ENCODE assay signal across 19 mouse cellular contexts in genomic region chr7:70380943-70381342, GRCm38 (mm10). TPM values are rescaled to one million over a fixed set of nuclear protein-coding genes. Genes with fewer than 3 reads are reported as not detected.
A peak's percentile ranks its signal among the peaks of the same experiment; 100 is the strongest.
DNase-seq lines count a peak whose midpoint lies in the region; ATAC-seq lines count a peak whose summit lies in the region.
"Had no signal": no experiment of that assay in that cellular context is flagged by ENCODE, and none has a peak within 500 bp of the region (broad histone marks: within the 10 kb centered on the region; RNA-seq: fewer than 3 reads in every experiment).

No protein-coding gene starts in this region.

- no peaks in the 10 kb centered on the region for H3K27me3 ChIP-seq in liver, embryonic 11.5 days (replicated peaks; ENCODE audit: control insufficient read depth, insufficient read depth, low read length)
- H3K27me3 ChIP-seq: CH12.LX, Patski had no signal

- no peaks in the 10 kb centered on the region for H3K9me3 ChIP-seq in liver, embryonic 11.5 days (ENCODE audit: control insufficient read depth, low read length)

- no peaks in the 10 kb centered on the region for H3K36me3 ChIP-seq in liver, embryonic 11.5 days (ENCODE audit: control insufficient read depth, insufficient read depth, low read length)
- H3K36me3 ChIP-seq: G1E had no signal

- H3K9ac ChIP-seq in liver, embryonic 11.5 days (ENCODE audit: low read depth, low read length): no peak overlapping the region

- no peak overlapping the region for H3K4me2 ChIP-seq in liver, embryonic 11.5 days

- 73% methylated on average over 3 of the region's 3 CpGs for WGBS in liver, embryonic 11.5 days

- no peak overlapping the region for H3K4me3 ChIP-seq in liver, embryonic 11.5 days (ENCODE audit: low read depth, low read length)

- peak; percentile 89 for DNase-seq in fat pad, adult 2 months (ENCODE audit: extremely low read depth, low read depth, low spot score)
- peak; percentile 84 for DNase-seq in gonadal fat pad, adult 2 months (ENCODE audit: low read depth)
- no peak for DNase-seq in liver, embryonic 11.5 days (ENCODE audit: low spot score)
- no peak for DNase-seq in kidney, postnatal 4 days
- DNase-seq: adrenal gland, adult 2 months; adrenal gland, adult 8-10 months; adrenal gland, postnatal 10 days; adrenal gland, postnatal 14 days; adrenal gland, postnatal 25 days; adrenal gland, postnatal 36 days; B cell, adult 2 months; cerebellum, adult 11 months; cerebellum, adult 11-12 months; cerebellum, adult 18-20 months had no signal

- H3K4me1 ChIP-seq in liver, embryonic 11.5 days (replicated peaks; ENCODE audit: control insufficient read depth, insufficient read depth, low read length): no peaks in the 10 kb centered on the region

- H3K27ac ChIP-seq in liver, embryonic 11.5 days (ENCODE audit: low read depth, low read length): no peak overlapping the region

- ATAC-seq in liver, embryonic 11.5 days (replicated peaks; ENCODE audit: low FRiP score): no peak
- ATAC-seq: activated CD4-positive, CD25-positive, alpha-beta regulatory T cell, adult 4 months; CD4-positive, CD25-positive, alpha-beta regulatory T cell, adult 4 months; Patski had no signal

RNA-seq across cellular contexts. Expression of gene Nr2f2, which starts 14.4 kb away (rescaled TPM):
- polyA plus RNA-seq in gonadal fat pad, adult 2 months (2012; rRNA removed): 113 and 116 TPM in 2 replicates
- polyA plus RNA-seq in liver, embryonic 11.5 days (2014; fragmentation: Nextera tagmentation; extraction: Ambion mirVana): 49.6 and 49.7 TPM in 2 replicates
- polyA plus RNA-seq: activated CD4-positive, CD25-positive, alpha-beta regulatory T cell, adult 4 months; CD4-positive, CD25-positive, alpha-beta regulatory T cell, adult 4 months; G1E had no signal

Comparison
In these comparisons a context has a peak if more than half of its experiments do, and no peak if none do; other contexts are left out.
1. DNase-seq: peak in fat pad, adult 2 months (single experiment) and gonadal fat pad, adult 2 months (single experiment); none in liver, embryonic 11.5 days (single experiment) and kidney, postnatal 4 days (0 of 2).